Mouse (Mus musculus) E14TG2a.4 (cell line): Measurements from ENCODE around the gene Glis3.

Source experiments
- CTCF ChIP-seq: conservative IDR thresholded peaks from 2 replicates; pipeline ENCODE4 v1.5.1; 2014; ENCODE audit warnings: low read length
- NANOG ChIP-seq: IDR thresholded peaks from 2 replicates; pipeline ENCODE4 v1.6.1; 2014; ENCODE audit warnings: borderline replicate concordance, low read length, mixed read lengths
- POU5F1 ChIP-seq: IDR thresholded peaks from 2 replicates; pipeline ENCODE4 v1.6.1; 2014; ENCODE audit warnings: low read length, borderline replicate concordance

- no peak for TF ChIP-seq CTCF
- no peak for TF ChIP-seq POU5F1
- TF ChIP-seq NANOG: no peak
These were observed 88.0 kb downstream of the Glis3 start for GRCm38 (mm10) chr19:28591736-28592477.
